In genomic region chr1:184726576-184727300, GRCm38 (mm10) we compare ENCODE assay signal across 10 mouse cellular contexts. TPM values are rescaled to one million over a fixed set of nuclear protein-coding genes. Genes with fewer than 3 reads are reported as not detected.
DNase-seq lines count a peak whose midpoint lies in the region; ATAC-seq lines count a peak whose summit lies in the region.
"Had no signal": no experiment of that assay in that cellular context is flagged by ENCODE, and none has a peak within 500 bp of the region (broad histone marks: within the 10 kb centered on the region; RNA-seq: fewer than 3 reads in every experiment).

No protein-coding gene starts in this region.

- peaks cover 86% of the 10 kb centered on the region for H3K27me3 ChIP-seq in heart, embryonic 15.5 days
- peaks cover 100% of the 10 kb centered on the region for H3K27me3 ChIP-seq in hindbrain, embryonic 13.5 days
- peaks cover 100% of the 10 kb centered on the region for H3K27me3 ChIP-seq in midbrain, embryonic 13.5 days

- intact Hi-C loops in gastrocnemius, postnatal 36 days (cut with DNase I): no loop called here

- H3K4me3 ChIP-seq in heart, embryonic 15.5 days: peak overlapping the region; percentile 46; the same call in 1 of the 2 replicates
- H3K4me3 ChIP-seq in hindbrain, embryonic 13.5 days: peak overlapping the region; percentile 41; the same call in 1 of the 2 replicates
- peak overlapping the region; percentile 45 for H3K4me3 ChIP-seq in midbrain, embryonic 13.5 days (replicated peaks)

- ATAC-seq in heart, embryonic 15.5 days (replicated peaks; ENCODE audit: insufficient number of reproducible peaks, insufficient read depth, low FRiP score, low read depth): no peak
- ATAC-seq in hindbrain, embryonic 13.5 days (ENCODE audit: low FRiP score): no peak
- no peak for ATAC-seq in midbrain, embryonic 13.5 days

- H3K9ac ChIP-seq in heart, embryonic 15.5 days: no peak overlapping the region
- H3K9ac ChIP-seq in hindbrain, embryonic 13.5 days: no peak overlapping the region
- peak overlapping the region; percentile 57; the same call in 1 of the 2 replicates for H3K9ac ChIP-seq in midbrain, embryonic 13.5 days (replicated peaks)

- peaks cover 19% of the 10 kb centered on the region for H3K4me1 ChIP-seq in heart, embryonic 15.5 days (replicated peaks)
- H3K4me1 ChIP-seq in hindbrain, embryonic 13.5 days (replicated peaks): peaks cover 15% of the 10 kb centered on the region
- H3K4me1 ChIP-seq in midbrain, embryonic 13.5 days (replicated peaks): peaks cover 15% of the 10 kb centered on the region

- 25% methylated on average over 16 of the region's 16 CpGs for WGBS in heart, embryonic 15.5 days
- WGBS in hindbrain, embryonic 13.5 days: 6% methylated on average over 16 of the region's 16 CpGs
- 3% methylated on average over 16 of the region's 16 CpGs for WGBS in midbrain, embryonic 13.5 days

- H3K9me3 ChIP-seq in heart, embryonic 15.5 days (replicated peaks): no peaks in the 10 kb centered on the region
- H3K9me3 ChIP-seq in hindbrain, embryonic 13.5 days: no peaks in the 10 kb centered on the region
- no peaks in the 10 kb centered on the region for H3K9me3 ChIP-seq in midbrain, embryonic 13.5 days

- no peak overlapping the region for H3K27ac ChIP-seq in heart, embryonic 15.5 days
- no peak overlapping the region for H3K27ac ChIP-seq in hindbrain, embryonic 13.5 days
- H3K27ac ChIP-seq in midbrain, embryonic 13.5 days: no peak overlapping the region

- H3K36me3 ChIP-seq in heart, embryonic 15.5 days: no peaks in the 10 kb centered on the region
- no peaks in the 10 kb centered on the region for H3K36me3 ChIP-seq in hindbrain, embryonic 13.5 days
- no peaks in the 10 kb centered on the region for H3K36me3 ChIP-seq in midbrain, embryonic 13.5 days

- H3K4me2 ChIP-seq in heart, embryonic 15.5 days: peak overlapping the region; percentile 62
- peak overlapping the region; percentile 59; the same call in 1 of the 2 replicates for H3K4me2 ChIP-seq in hindbrain, embryonic 13.5 days
- peak overlapping the region; percentile 69; the same call in 1 of the 2 replicates for H3K4me2 ChIP-seq in midbrain, embryonic 13.5 days (replicated peaks)

- DNase-seq in heart, adult 8-10 months (ENCODE audit: low spot score): no peak
- DNase-seq in embryo, embryonic 9.5 days (ENCODE audit: extremely low spot score): peak; percentile 33
- DNase-seq in gastrocnemius, postnatal 36 days: no peak
- DNase-seq in frontal cortex, postnatal 25 days (ENCODE audit: low spot score in 2 of 2): no peak
- DNase-seq in layer of hippocampus, adult 9-10 months (ENCODE audit: low spot score): no peak
- DNase-seq: adrenal gland, adult 8-10 months; layer of hippocampus, postnatal 36 days had no signal

RNA-seq across cellular contexts. Expression of gene Hlx, which starts 5.7 kb away (rescaled TPM):
- 10.9 and 12.0 TPM in 2 replicates for polyA plus RNA-seq in heart, embryonic 15.5 days (2015; fragmentation: Nextera tagmentation; extraction: Ambion mirVana)
- 1 to 10 TPM; 7.3 to 8.4 (median 8.0) TPM for total RNA-seq in heart, adult 8-10 months (2022)
- 1.2 and 2.9 TPM in 2 replicates for polyA plus RNA-seq in hindbrain, embryonic 13.5 days (2015; fragmentation: Nextera tagmentation; extraction: Ambion mirVana)
- polyA plus RNA-seq in midbrain, embryonic 13.5 days (2015; fragmentation: Nextera tagmentation; extraction: Ambion mirVana): 1.1 and 1.4 TPM in 2 replicates
- 10 to 100 TPM in 1 of 2 experiments, 1 to 10 TPM in 1; 9.6 to 11.6 TPM for total RNA-seq in gastrocnemius, postnatal 36 days (2021)
